Mouse (Mus musculus) testis, postnatal 10 days (tissue): ENCODE results near the gene Leng9.
A peak's percentile ranks its signal among the peaks of the same experiment; 100 is the strongest.
"Not testable (repeated sequence)": the region's sequence is repeated elsewhere in the genome, so short reads cannot be mapped to it uniquely, and the experiment has no call there.

Experiments used
- DNase-seq: peaks from one replicate; pipeline ENCODE4 v3.0.0; 2021; ENCODE audit warnings: low spot score

Gene Leng9

GRCm38 (mm10) chr7:4150059-4150541, at the start of gene Leng9:
Gene Leng9 (minus strand): TSS chr7:4150374.
- peak; percentile 77 for DNase-seq

DNA sequence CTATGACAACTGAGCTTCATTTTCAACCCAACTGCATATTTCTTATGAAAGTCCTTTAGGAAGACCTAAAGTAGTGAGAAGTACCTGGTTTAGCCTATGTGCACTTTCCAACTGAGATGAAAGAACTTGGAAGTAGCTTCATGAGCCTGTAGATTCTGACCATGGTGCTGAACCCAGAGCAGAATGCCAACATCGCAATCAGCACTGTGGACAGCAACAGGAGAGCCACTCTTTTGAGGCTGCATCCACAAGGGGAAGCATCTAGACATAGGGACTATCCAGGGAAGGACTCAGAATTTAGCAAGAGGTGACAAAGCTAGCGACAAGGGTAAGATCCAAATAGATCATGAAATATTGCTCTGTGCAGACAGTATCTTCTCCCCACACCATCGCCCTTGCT, 28.3 kb upstream of the Leng9 start:
- DNase-seq, result peak; percentile 80

DNA sequence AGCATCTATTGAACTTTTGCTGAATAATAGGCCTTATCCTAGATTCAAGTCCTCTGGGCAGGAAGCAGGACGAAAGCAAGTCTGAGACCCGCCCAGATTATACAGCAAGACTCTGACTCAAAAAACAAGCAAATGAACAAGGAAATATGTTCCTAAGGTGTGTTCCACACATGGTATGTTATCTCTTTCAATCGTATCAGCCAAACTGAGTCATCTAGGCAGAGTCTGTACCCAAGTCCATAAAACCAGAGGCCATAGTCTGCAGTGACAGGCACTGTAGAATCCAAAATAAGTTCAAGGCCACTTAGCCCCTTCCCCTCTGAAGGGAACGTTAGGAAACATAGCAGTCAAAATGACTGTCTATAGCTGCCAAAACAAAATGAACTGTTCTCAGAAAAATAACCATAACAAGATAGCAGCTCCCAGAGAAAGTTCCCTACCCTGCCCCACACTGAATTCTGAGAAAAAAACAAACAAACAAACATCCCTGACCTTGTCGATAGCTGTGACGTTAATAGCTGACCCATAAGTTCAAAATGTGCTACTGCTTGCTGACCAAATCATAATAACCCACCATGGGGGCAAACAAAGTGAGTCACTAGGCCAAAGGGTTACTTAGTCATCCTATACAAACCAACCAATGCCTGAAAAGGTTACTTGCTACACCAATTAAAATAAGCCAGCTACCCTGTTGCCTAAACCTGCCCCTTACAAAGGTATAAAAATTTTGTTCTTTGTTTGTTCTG, 20.2 kb upstream of the Leng9 start:
- no peak for DNase-seq

DNA sequence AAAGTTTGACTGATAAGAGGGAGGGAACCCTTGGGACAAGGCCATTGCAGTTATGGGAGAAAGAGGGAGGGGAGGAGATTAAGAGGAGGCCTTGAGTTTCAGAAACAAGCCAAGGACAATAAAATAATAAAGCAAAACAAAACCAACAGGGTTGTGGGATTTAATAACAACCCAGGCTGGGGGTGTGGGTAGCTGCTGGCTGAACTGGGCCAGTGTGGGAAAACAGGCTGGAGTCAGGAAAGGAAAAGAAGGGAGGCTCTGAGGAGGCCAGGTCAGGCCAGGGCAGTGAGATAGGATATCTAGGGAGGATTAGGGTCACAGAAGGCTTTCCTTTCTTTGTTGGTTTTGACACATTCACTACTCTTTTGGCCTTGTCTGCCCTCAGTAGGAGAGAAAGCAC, 16.9 kb upstream of the Leng9 start:
- DNase-seq, result peak; percentile 59

DNA sequence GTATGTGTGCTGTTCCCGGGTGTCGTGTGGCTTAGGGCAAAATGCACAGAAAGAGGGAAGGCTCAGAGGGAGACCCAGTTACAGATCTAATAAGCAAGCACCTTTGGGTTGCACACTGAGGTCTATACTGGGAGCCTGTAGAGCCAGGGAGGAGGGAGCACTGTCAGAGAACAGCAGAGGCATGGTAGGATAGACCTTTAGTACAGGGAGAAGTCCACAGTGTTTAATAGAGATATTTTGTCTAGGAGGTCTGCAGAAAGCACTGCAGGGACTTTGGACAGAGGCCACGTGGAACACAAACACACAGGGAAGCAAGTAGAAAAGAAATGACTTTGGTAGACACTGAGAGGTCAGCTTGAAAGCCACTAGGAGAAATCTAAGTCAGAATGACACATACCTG, 15.1 kb upstream of the Leng9 start:
- DNase-seq, result no peak

GRCm38 (mm10) chr7:4164090-4164910, 14.1 kb upstream of the Leng9 start, which contains the start of gene Cdc42ep5:
Gene Cdc42ep5 (minus strand): TSS chr7:4164860.
- DNase-seq, result peak; percentile 80

DNA sequence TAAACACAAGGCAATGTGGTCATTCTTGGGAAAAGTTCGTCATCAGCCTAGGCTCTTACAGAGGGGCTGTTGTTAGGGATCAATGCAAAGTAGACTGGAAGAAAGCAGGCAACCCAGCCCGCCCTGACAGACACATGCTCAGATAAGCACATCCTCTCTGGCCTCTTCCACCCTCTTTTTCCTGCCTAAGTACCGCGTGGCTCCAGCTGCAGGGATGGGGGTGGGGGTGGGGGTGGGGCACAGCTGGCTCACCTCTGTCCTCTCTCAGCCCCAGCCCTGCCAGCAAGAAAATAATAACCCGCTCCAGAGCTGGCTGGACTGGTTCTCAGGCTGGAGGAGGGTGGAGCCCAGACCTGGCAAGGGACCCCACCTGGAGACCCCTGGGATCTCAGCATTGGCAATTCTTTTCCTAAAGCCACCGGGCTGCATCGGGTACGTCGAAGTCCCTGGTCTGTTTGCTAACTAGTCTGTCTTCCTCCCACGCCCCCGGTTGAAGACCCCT, 13.4 kb upstream of the Leng9 start:
- no peak for DNase-seq

DNA sequence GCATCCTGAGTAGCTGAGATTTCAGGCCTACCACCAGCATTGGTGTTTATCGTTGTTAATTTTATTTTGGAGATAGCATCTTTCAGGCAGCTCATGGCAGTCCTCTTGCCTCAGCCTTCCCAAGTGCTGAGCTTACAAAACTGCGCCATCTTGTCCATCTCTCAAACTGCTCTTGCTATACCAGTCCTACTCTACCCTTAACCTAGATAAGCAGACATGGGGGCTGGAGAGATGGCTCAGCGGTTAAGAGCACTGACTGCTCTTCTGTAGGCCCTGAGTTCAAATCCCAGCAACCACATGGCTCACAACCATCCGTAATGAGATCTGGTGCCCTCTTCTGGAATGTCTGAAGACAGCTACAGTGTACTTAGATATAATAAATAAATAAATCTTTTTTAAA, 11.4 kb upstream of the Leng9 start:
- DNase-seq, result not testable (repeated sequence)

GRCm38 (mm10) chr7:4154976-4155375, 4.8 kb upstream of the Leng9 start:
- no peak for DNase-seq

- no peak for DNase-seq
Measured at GRCm38 (mm10) chr7:4154356-4154755, 4.2 kb upstream of the Leng9 start.

DNA sequence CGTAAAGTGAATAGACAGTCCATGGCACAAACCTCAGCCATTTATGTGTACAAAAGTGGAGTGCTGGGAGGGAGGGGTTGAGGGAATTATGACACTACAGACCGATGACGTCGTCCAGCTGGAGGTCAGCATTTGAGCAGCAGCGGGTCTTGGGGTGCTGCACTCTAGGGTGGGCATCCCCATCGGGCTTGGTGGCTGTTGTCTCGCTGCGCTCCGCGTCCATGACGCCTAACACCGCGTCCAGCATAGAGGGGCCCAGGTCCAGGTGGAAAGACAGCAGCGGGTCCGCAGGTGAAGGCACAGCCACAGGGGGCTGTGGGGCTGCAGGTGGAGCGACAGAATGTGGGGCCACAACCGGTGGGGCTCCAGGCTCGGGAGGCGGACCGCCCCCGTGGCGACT, 1.1 kb upstream of the Leng9 start:
- no peak for DNase-seq

DNA sequence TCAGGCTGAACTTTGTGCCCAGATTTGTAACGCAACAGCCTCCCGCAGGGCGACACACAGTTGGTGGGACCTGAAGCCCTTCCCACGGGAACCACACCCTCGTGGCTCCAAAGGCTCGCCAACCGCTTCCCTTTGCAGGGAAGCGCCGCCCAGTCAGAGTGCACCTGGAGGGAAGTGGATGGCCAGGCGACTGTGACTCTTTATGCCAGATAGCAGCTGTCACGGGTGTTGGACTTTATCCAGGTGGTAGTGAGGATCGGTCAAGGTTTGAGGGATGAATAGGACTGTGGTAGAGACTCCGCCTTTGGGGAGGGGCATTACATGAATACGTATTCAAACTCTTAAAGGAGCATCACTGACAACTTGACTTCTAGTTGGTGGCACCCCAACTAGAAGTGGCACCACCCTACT, 642 bp upstream of the Leng9 start:
- DNase-seq, result no peak

DNA sequence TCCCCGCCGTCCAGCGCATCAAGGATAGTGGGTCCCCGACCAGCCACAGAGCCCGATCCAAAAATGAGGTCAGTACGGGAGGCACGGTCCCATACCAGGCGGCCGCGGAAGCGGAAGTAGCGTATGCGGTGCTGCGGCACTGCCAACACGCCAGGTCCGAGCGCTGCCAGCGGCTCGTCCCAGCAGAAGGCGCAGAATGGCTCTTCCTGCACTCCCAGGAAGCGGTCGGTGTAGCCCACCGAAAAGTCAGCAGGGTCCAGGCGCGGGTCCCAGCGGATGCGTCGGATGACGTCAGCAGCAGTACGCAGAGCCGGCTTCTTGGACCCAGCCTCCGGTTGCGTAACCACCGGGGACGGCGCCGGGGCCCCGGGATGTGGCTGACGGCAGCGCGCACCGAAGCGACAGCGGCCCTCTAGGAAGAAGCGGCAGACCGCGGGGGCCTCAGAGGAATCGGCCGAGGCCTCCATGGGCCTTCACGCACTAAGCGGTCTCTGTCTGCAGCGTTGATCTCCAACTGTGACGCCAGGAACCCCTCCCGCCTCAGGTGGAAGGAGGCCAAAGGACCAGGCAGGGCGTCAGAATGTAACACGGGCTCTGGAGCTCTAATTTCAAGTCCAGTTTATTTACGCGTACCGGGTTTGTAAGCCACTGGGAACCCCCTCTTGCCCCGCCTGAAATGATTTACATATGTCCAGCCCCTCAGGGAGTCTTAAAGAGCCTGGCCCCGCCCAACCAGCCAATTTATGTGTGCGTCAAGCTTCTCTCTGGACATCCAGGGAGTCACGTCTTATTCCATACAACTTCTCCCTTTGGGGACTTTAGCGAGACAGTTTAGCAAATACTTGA, 742 bp downstream of the Leng9 start:
- peak; percentile 81 for DNase-seq

- DNase-seq, result peak; percentile 55
Measured at GRCm38 (mm10) chr7:4148341-4149208, 1.6 kb downstream of the Leng9 start.

- DNase-seq, result no peak
Measured at GRCm38 (mm10) chr7:4147836-4148235, 2.3 kb downstream of the Leng9 start.

- DNase-seq, result peak; percentile 52
Measured at GRCm38 (mm10) chr7:4147371-4147770, 2.8 kb downstream of the Leng9 start.

- peak; percentile 49 for DNase-seq
Measured at GRCm38 (mm10) chr7:4146241-4147180, 3.7 kb downstream of the Leng9 start.

- peak; percentile 68 for DNase-seq
Measured at GRCm38 (mm10) chr7:4145552-4146190, 4.5 kb downstream of the Leng9 start.
